Mouse (Mus musculus) cerebellum, adult 2 months (tissue): Measurements from ENCODE around the gene Prkce. TPM values are rescaled to one million over a fixed set of nuclear protein-coding genes. Genes with fewer than 3 reads are reported as not detected.

ENCODE experiments used
- DNase-seq, 2 experiments: peaks; one replicate each; pipeline ENCODE4 v3.0.0; 2021
- H3K27ac ChIP-seq: fragments of 200-500 bp; 2 replicates; pipeline ENCODE4 v1.5.1; 2012; ENCODE audit warnings: low read length, control low read depth, inconsistent platforms; ENCODE audit not compliant: insufficient read depth
- H3K27me3 ChIP-seq: fragments of 200-500 bp; 2 replicates; pipeline ENCODE4 v1.6.1; 2012; ENCODE audit warnings: inconsistent platforms, mild to moderate bottlenecking, low read length, moderate library complexity; ENCODE audit not compliant: control insufficient read depth, insufficient read depth
- H3K4me1 ChIP-seq: fragments of 200-500 bp; 2 replicates; pipeline ENCODE4 v1.6.1; 2011; ENCODE audit warnings: low read length; ENCODE audit not compliant: control insufficient read depth, insufficient read depth
- H3K4me3 ChIP-seq: fragments of 200-500 bp; replicated peaks from 2 replicates; pipeline ENCODE3; 2011; ENCODE audit warnings: mild to moderate bottlenecking, low read depth, low read length, control low read depth; ENCODE audit not compliant: insufficient read depth
- CTCF ChIP-seq: fragments of 200-500 bp; IDR thresholded peaks from 2 replicates; pipeline ENCODE4 v1.5.1; 2011; ENCODE audit warnings: low read depth, mild to moderate bottlenecking, control low read depth, low read length, moderate library complexity, borderline replicate concordance; ENCODE audit not compliant: insufficient read depth
- POLR2A ChIP-seq: fragments of 200-500 bp; IDR thresholded peaks from 2 replicates; pipeline ENCODE4 v1.6.1; 2011; ENCODE audit warnings: low read length, control low read depth, borderline replicate concordance; ENCODE audit not compliant: insufficient read depth
- WGBS: fragments of 180-500 bp; shearing (Covaris S2); methylation state at CpG from one replicate; pipeline ENCODE4 v1.1.7; 2018; 5-methylcytosine and 5-hydroxymethylcytosine counted together
- polyA plus RNA-seq: library from polyadenylated mRNA; depleted of rRNA; stranded (reverse); fragments of >200 nt; gene quantifications from 2 replicates; pipeline ENCODE4 v1.2.3, GENCODE M21; 2012

Gene Prkce
- polyA plus RNA-seq, 1 experiment: 53.7 TPM

DNA sequence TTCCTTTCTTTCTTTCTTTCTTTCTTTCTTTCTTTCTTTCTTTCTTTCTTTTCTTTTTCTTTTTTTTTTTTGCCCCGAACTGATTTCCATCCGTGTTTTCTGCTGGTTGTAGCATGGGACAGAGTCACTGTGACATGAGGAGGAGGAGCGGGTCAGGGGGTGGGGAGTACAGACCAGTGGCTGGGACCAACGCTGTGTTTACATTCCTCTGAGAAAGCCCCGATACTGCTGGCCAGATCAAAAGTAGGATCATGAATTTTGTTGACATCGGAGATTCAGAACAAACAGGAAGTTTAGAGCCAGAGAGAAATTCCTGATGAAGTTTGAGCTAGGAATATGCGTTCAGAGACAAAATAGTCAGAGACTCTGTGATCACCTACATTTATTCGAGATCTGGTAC lies 405.0 kb downstream of the Prkce start:
- TF ChIP-seq CTCF: no peak
- TF ChIP-seq POLR2A: no peak
- Histone ChIP-seq H3K27ac (no peak overlapping the region), H3K27me3 (no peaks in the 10 kb centered on the region), H3K4me1 (no peaks in the 10 kb centered on the region), H3K4me3 (no peak overlapping the region)
- DNase-seq: no peak
- 85% methylated on average over 8 of the region's 8 CpGs for WGBS

DNA sequence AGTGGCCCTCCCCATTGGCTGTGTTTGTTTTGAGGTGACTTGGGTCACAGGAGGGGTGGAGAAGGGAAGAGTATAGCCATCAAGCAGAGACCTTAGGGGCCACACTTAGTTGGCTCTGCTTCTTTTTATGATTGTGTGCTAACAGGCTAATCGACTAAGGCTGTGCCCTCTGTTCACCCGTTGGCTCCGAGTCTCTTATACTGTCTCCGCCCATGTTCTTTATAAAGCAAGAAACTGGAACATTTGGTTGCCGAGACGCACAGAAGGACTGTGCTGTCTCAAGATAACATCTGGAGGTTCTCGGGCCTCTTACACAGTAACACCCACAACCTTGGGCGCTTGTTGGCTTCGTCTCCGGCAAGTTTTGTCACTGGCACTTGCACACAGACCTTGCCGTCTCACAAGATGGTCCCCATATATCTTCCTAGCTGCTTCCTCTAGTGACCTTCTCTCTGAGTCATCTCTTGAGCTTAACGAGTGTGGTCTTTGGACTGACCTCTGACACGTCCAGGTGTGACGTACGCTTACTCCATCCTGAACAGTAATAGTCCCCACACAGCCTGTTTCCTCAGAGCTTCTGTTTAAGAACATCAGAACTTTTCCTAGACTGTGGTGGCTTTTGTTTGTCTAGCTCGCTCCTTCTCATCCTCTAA lies 406.1 kb downstream of the Prkce start:
- Histone ChIP-seq H3K27me3 (no peaks in the 10 kb centered on the region), H3K4me3 (no peak overlapping the region), H3K27ac (no peak overlapping the region), H3K4me1 (no peaks in the 10 kb centered on the region)
- WGBS: 77% methylated on average over 16 of the region's 16 CpGs
- no peak for TF ChIP-seq POLR2A
- TF ChIP-seq CTCF: no peak
- DNase-seq: no peak

DNA sequence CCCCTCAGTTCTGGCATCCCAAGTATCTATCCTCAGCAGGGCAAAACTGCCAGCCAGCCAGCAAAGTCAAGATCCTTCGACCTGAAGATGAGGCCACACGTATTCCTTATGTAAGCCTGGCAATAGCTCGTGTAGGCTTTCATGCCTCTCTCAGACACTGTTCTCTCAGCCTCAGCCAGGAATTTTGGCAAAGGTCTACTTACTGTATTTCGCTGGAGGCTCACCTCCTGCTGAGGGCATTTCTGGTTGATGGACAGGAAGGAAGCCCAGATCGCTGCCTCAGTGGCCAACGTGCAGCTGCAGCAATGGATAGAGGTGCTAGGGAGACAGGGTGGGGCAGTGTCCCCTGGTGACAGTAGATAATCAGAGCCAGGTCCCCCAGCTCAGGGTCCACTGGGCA lies 413.1 kb downstream of the Prkce start:
- Histone ChIP-seq H3K27ac (no peak overlapping the region), H3K4me3 (no peak overlapping the region), H3K27me3 (no peaks in the 10 kb centered on the region), H3K4me1 (peaks cover 6% of the 10 kb centered on the region)
- WGBS: 7% methylated on average over 6 of the region's 6 CpGs
- TF ChIP-seq CTCF (no peak), POLR2A (no peak)
- DNase-seq: peak; percentile 41 to 57

DNA sequence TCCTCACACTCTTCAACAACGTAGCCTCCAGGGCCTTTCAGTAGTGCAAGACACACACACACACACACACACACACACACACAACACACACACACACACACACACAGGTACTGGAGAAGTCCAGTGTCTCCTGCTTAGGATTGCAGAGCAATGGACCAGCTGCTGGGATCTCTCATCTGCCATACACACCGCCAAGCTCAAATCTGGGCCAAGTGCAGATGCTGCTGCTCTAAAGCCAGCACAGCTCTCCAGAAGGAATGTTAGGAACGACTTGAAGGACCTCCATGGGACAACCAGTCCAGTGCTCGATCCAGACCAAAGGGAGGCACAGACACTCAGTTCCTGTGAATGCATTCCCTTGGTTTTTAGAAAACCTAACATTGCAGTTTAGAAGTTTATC lies 414.8 kb downstream of the Prkce start:
- Histone ChIP-seq H3K4me3 (no peak overlapping the region), H3K4me1 (peaks cover 6% of the 10 kb centered on the region), H3K27me3 (no peaks in the 10 kb centered on the region), H3K27ac (no peak overlapping the region)
- WGBS: 59% methylated on average over 4 of the region's 4 CpGs
- DNase-seq: no peak
- no peak for TF ChIP-seq POLR2A
- TF ChIP-seq CTCF: no peak

DNA sequence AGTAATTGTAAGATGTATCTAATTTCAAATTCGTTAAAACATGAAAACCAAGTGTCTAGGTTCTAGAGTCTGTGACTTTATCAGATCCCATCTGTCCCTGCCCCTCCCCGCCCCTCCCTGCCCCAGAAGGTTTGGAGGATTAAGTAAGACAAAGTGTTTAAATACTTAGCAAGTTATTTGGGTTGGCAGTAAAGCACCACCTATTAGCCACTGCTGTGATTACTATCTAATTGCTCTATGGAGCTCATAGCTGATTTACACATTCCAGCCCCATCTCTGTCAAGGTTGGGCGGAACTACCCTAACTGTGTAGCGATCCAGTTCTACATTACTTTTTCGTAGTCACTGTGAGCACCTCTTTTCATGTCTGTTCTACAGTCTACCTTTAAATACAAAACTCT lies 418.9 kb downstream of the Prkce start:
- H3K4me1 ChIP-seq: no peaks in the 10 kb centered on the region; the same call in none of the 2 replicates
- no peak for TF ChIP-seq POLR2A
- 82% methylated on average over 5 of the region's 5 CpGs for WGBS
- DNase-seq: no peak
- H3K4me3 ChIP-seq: no peak overlapping the region
- no peaks in the 10 kb centered on the region for H3K27me3 ChIP-seq
- no peak overlapping the region for H3K27ac ChIP-seq

DNA sequence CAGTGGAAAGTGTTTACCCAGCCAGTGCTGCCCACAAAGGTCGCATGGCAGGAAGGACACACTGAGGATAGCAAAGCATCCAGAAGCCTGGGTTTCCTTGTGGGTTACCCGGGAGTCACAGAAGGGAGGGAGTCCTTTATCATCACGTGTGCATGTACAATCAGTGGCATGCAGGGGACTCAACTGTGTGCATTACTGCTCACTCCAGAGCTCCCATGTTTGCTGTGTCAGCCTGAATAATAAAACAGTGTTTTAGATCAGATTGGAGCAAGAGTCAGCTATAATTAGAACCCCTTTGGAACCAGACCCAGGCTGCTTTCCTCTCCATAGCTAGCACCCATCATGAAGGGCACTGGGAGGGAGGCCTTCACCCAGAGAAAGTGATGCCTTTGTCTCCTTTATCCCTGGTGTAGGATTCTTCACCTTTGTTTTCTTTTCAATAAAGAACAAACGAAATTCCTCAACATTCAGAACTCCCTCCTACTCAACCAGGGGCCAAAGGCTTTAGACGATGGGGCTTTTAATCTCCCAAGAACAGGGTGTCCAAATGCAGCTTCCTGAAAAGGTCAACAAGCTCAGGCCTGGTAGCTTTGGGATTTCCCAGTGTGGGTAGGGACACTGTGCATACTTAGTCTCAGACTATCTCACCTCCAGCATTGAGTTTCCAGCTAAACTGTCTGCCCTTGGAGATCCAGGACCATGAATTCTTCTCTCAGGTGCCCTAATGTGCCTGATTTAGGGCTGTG lies 421.3 kb downstream of the Prkce start:
- Histone ChIP-seq H3K4me3 (no peak overlapping the region), H3K4me1 (no peaks in the 10 kb centered on the region; the same call in 1 of the 2 replicates), H3K27me3 (no peaks in the 10 kb centered on the region), H3K27ac (no peak overlapping the region)
- DNase-seq: no peak
- TF ChIP-seq CTCF: no peak
- no peak for TF ChIP-seq POLR2A
- WGBS: 76% methylated on average over 5 of the region's 5 CpGs

DNA sequence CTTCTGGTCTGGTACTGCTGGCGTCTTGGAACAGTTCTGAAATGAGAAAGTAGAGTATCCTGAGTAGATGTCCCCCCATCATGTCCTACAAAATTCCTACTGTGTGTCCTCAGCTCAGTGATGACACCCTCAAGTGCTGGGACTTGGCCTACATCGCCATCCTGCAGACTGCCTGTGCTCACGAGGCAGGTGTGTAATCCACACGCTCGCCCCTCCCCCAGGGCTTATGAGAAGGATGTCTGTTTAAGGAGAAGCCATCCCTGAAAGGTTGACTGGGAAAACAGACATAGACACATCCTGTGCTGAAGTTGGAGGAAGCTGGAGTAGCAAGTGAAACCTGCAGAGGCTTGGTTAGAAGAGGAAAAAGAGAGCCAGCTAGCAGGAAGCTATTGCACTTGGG lies 422.1 kb downstream of the Prkce start:
- Histone ChIP-seq H3K4me3 (no peak overlapping the region), H3K4me1 (no peaks in the 10 kb centered on the region; the same call in 1 of the 2 replicates), H3K27ac (no peak overlapping the region), H3K27me3 (no peaks in the 10 kb centered on the region)
- no peak for TF ChIP-seq CTCF
- no peak for TF ChIP-seq POLR2A
- DNase-seq: no peak
- WGBS: 94% methylated on average over 5 of the region's 5 CpGs

DNA sequence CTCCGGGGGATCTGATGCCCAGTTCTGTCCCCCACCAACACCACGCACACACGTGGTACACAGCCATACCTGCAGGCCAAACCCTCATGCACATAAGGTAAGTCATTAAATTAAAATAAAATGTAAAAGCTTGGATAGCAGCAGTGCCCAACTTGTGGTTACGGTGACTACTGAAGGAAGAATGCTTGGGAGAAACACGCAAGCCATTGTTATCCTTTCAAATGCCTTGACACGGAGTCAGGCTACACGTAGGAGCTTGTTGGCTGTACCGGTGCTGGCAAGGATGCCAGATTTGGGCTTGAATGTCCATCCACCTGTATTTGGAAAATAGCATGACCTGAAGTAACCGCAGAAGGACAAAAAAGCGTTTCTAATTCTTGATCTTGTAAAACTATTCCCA lies 423.7 kb downstream of the Prkce start:
- H3K4me1 ChIP-seq: no peaks in the 10 kb centered on the region; the same call in 1 of the 2 replicates
- TF ChIP-seq CTCF (no peak), POLR2A (no peak)
- DNase-seq: no peak
- 75% methylated on average over 10 of the region's 10 CpGs for WGBS
- H3K27me3 ChIP-seq: no peaks in the 10 kb centered on the region
- no peak overlapping the region for H3K4me3 ChIP-seq
- no peak overlapping the region for H3K27ac ChIP-seq
